Mouse (Mus musculus) forebrain, embryonic 13.5 days (tissue): ENCODE data around the gene Trim30b. TPM values are rescaled to one million over a fixed set of nuclear protein-coding genes. Genes with fewer than 3 reads are reported as not detected.
A peak's percentile ranks its signal among the peaks of the same experiment; 100 is the strongest.
"Not testable (repeated sequence)": the region's sequence is repeated elsewhere in the genome, so short reads cannot be mapped to it uniquely, and the experiment has no call there.

Experiments
- ATAC-seq: fragments of 200-750 bp; cut with Nextera tagmentation; 2 replicates; pipeline ENCODE4 v1.8.0; 2017
- H3K27ac ChIP-seq: fragments of 300-500 bp; sonication (generic); 2 replicates; pipeline ENCODE4 v1.5.1; 2015; ENCODE audit warnings: inconsistent platforms, mild to moderate bottlenecking, moderate library complexity
- H3K27me3 ChIP-seq: fragments of 300-500 bp; sonication (generic); 2 replicates; pipeline ENCODE4 v1.6.1; 2015; ENCODE audit warnings: mild to moderate bottlenecking, inconsistent platforms
- H3K36me3 ChIP-seq: fragments of 300-500 bp; sonication (generic); 2 replicates; pipeline ENCODE4 v1.6.1; 2015; ENCODE audit warnings: mild to moderate bottlenecking, inconsistent platforms; ENCODE audit not compliant: poor library complexity, severe bottlenecking
- H3K4me1 ChIP-seq: fragments of 300-500 bp; sonication (generic); 2 replicates; pipeline ENCODE4 v1.6.1; 2015; ENCODE audit warnings: inconsistent platforms
- H3K4me2 ChIP-seq: fragments of 300-500 bp; sonication (generic); 2 replicates; pipeline ENCODE4 v1.6.1; 2015; ENCODE audit warnings: inconsistent platforms, mild to moderate bottlenecking, moderate library complexity
- H3K4me3 ChIP-seq: fragments of 300-500 bp; sonication (generic); 2 replicates; pipeline ENCODE4 v1.5.1; 2015; ENCODE audit warnings: mild to moderate bottlenecking, inconsistent platforms
- H3K9ac ChIP-seq: fragments of 300-500 bp; sonication (generic); 2 replicates; pipeline ENCODE4 v1.6.1; 2015; ENCODE audit warnings: mild to moderate bottlenecking, inconsistent platforms
- H3K9me3 ChIP-seq: fragments of 300-500 bp; sonication (generic); replicated peaks from 2 replicates; pipeline ENCODE4 v1.6.1; 2016; ENCODE audit warnings: inconsistent platforms
- WGBS: fragments of 180-500 bp; shearing (Covaris S2); methylation state at CpG from one replicate; pipeline ENCODE4 v1.1.7; 2015; 5-methylcytosine and 5-hydroxymethylcytosine counted together
- polyA plus RNA-seq: library from polyadenylated mRNA; unstranded; fragments of >200 nt; fragmentation: Nextera tagmentation; extraction: Ambion mirVana; gene quantifications from 2 replicates; pipeline ENCODE4 v1.2.1, GENCODE M21; 2015

Gene Trim30b
- not detected in 2 replicates for polyA plus RNA-seq

DNA sequence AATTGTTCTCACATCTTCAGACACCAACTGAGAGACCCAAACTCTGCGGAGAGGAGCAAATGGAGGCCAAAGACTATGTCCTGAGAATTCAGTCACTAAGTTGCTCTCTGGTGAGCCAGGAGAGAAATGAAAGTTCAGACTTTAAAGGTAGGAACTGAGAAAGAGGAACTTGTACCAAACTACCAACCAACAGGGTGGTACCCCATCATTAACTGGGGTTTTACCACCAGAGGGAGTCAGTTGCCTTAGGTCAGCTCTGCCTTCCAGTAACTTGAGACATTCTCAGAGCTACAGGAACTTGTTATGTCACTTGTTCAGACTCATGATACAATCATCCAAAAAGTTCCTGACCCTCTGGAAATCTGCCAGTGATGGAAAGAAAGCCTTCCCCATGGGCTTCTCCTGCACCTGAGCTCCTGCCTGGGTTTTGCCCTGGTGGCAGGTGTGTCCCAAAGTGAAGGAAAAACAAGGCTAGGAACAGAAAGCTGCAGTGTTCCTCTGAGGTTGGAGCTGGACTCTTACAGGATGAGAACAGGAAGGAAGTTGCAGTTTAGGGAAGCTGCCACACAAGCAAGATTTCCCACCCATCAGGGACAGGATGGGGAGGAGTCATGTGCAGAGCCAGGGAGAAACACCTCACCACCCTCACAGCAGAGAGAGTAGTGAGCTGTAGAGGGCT, at the start of gene Trim30b:
TSS of gene Trim30b (minus strand) at position 149 of the 679 bp plus-strand sequence.
- H3K9ac ChIP-seq, result no peak within 1 kb of the TSS
- H3K36me3 ChIP-seq, result no peaks in the 10 kb centered on the region
- 71% methylated on average over 1 of the region's 1 CpGs for WGBS
- H3K4me1 ChIP-seq, result no peaks in the 10 kb centered on the region
- no peaks in the 10 kb centered on the region for H3K27me3 ChIP-seq
- H3K9me3 ChIP-seq, result no peaks in the 10 kb centered on the region
- H3K27ac ChIP-seq, result no peak within 1 kb of the TSS
- H3K4me2 ChIP-seq, result no peak within 1 kb of the TSS
- ATAC-seq, result no peak
- no peak within 1 kb of the TSS for H3K4me3 ChIP-seq

- no peaks in the 10 kb centered on the region for H3K27me3 ChIP-seq
- 93% methylated on average over 3 of the region's 3 CpGs for WGBS
- no peak overlapping the region for H3K4me2 ChIP-seq
- no peak overlapping the region for H3K9ac ChIP-seq
- H3K27ac ChIP-seq, result no peak overlapping the region
- no peak overlapping the region for H3K4me3 ChIP-seq
- H3K36me3 ChIP-seq, result no peaks in the 10 kb centered on the region
- H3K4me1 ChIP-seq, result no peaks in the 10 kb centered on the region
- no peaks in the 10 kb centered on the region for H3K9me3 ChIP-seq
- ATAC-seq, result no peak
These were observed 34.8 kb upstream of the Trim30b start for GRCm38 (mm10) chr7:104404460-104404950.

- no peak for ATAC-seq
- H3K36me3 ChIP-seq, result no peaks in the 10 kb centered on the region
These were observed 31.5 kb upstream of the Trim30b start for GRCm38 (mm10) chr7:104401140-104401539.

GRCm38 (mm10) chr7:104400698-104401097, 31.0 kb upstream of the Trim30b start, which contains the start of gene Trim30c:
Trim30c (minus strand) TSS chr7:104400837.
- Histone ChIP-seq H3K4me2 (no peak within 1 kb of the TSS), H3K27me3 (no peaks in the 10 kb centered on the region), H3K27ac (no peak within 1 kb of the TSS), H3K4me3 (no peak within 1 kb of the TSS), H3K36me3 (no peaks in the 10 kb centered on the region), H3K9ac (no peak within 1 kb of the TSS), H3K4me1 (no peaks in the 10 kb centered on the region), H3K9me3 (no peaks in the 10 kb centered on the region)
- no peak for ATAC-seq
- WGBS, result 79% methylated on average over 1 of the region's 1 CpGs

More at GRCm38 (mm10) chr7:104401140-104401539, 31.5 kb upstream of the Trim30b start:
- H3K27me3 ChIP-seq, result no peaks in the 10 kb centered on the region
- H3K4me1 ChIP-seq, result no peaks in the 10 kb centered on the region
- no peak overlapping the region for H3K4me2 ChIP-seq
- no peak overlapping the region for H3K9ac ChIP-seq
- H3K4me3 ChIP-seq, result no peak overlapping the region
- no peaks in the 10 kb centered on the region for H3K9me3 ChIP-seq
- H3K27ac ChIP-seq, result no peak overlapping the region

DNA sequence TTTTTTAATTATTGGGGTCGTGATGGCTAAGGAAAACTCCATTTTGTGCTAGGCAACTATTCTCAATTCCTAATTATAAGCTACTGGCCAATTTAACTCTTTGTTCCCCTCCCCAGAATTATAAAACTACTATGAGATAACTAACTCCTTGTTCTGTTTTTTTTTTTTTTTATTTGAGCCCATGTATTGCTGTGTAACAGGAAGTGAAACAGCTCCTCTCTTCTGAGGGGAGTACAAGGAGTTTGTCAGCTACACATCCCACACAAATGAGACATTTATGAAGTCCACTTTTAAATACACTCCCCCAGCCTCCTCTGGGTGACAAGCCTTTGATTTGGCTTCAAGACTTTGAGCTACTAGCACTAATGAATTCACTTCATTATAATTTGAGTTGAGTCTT, 28.8 kb upstream of the Trim30b start:
- Histone ChIP-seq H3K9ac (no peak overlapping the region), H3K4me2 (no peak overlapping the region), H3K27ac (no peak overlapping the region), H3K9me3 (no peaks in the 10 kb centered on the region), H3K4me3 (no peak overlapping the region), H3K27me3 (no peaks in the 10 kb centered on the region), H3K36me3 (no peaks in the 10 kb centered on the region), H3K4me1 (no peaks in the 10 kb centered on the region)
- WGBS, result 57% methylated on average over 1 of the region's 1 CpGs
- no peak for ATAC-seq

GRCm38 (mm10) chr7:104366339-104366738, 3.3 kb downstream of the Trim30b start:
- Histone ChIP-seq H3K27ac (no peak overlapping the region), H3K9ac (no peak overlapping the region)

DNA sequence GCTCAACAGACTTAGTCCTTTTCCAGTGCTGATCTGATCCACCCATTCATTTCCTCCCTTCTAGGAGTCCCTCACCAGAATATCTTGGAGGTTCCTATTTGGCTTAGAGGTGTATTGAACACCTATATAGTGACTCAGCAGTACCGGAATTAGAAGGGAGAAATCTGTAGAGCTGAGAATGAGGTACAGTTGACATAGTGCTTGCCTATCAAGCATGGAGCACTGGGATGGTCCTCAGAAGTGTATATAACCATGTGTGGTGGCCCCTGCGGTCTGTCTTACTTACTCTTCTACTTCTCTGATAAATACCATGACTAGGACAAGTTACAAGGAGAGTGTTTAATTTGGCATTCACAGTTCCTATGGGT, 16.1 kb downstream of the Trim30b start:
- Histone ChIP-seq H3K9me3 (no peaks in the 10 kb centered on the region), H3K4me2 (peak overlapping the region; percentile 49)
- peak; percentile 38; the same call in 1 of the 2 replicates for ATAC-seq

More at GRCm38 (mm10) chr7:104366339-104366738, 3.3 kb downstream of the Trim30b start:
- Histone ChIP-seq H3K9me3 (no peaks in the 10 kb centered on the region), H3K4me1 (no peaks in the 10 kb centered on the region), H3K36me3 (no peaks in the 10 kb centered on the region), H3K4me2 (no peak overlapping the region), H3K4me3 (no peak overlapping the region), H3K27me3 (no peaks in the 10 kb centered on the region)
- ATAC-seq, result no peak

GRCm38 (mm10) chr7:104352717-104353599, 16.7 kb downstream of the Trim30b start, which contains the start of gene Trim12c:
Trim12c (minus strand) TSS chr7:104353362.
- H3K4me3 ChIP-seq, result peak within 1 kb of the TSS; percentile 29
- peak; percentile 93 for ATAC-seq
- peak within 1 kb of the TSS; percentile 49 for H3K4me2 ChIP-seq
- H3K4me1 ChIP-seq, result no peaks in the 10 kb centered on the region
- H3K27ac ChIP-seq, result no peak within 1 kb of the TSS
- 8% methylated on average over 14 of the region's 14 CpGs for WGBS
- H3K9me3 ChIP-seq, result no peaks in the 10 kb centered on the region
- H3K27me3 ChIP-seq, result no peaks in the 10 kb centered on the region
- no peak within 1 kb of the TSS for H3K9ac ChIP-seq
- no peaks in the 10 kb centered on the region for H3K36me3 ChIP-seq

More for the DNA sequence above, 16.1 kb downstream of the Trim30b start:
- no peak overlapping the region for H3K27ac ChIP-seq
- H3K9ac ChIP-seq, result no peak overlapping the region
- no peaks in the 10 kb centered on the region for H3K27me3 ChIP-seq
- no peak overlapping the region for H3K4me3 ChIP-seq
- H3K36me3 ChIP-seq, result no peaks in the 10 kb centered on the region
- no peaks in the 10 kb centered on the region for H3K4me1 ChIP-seq
- 76% methylated on average over 2 of the region's 2 CpGs for WGBS

DNA sequence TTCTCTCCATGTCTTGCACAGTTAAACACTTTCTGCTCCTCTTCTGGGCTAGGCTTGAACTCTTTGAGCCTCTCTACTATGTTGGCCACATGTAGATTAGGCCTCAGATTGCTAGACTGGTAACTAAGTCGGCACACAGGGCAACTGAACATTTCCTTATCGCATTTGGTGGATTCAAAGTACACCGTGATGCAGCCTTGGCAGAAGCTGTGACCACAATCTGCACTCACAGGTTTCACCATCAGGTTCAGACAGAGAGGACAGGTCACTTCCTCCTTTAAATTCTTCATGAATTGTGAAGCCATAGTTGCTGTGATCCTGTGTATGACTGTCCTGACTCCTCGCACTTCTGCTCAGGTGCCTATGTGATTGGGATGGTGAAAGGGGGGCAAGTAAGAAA, 21.6 kb downstream of the Trim30b start:
- not testable (repeated sequence) for H3K4me3 ChIP-seq, H3K4me1 ChIP-seq, H3K27ac ChIP-seq, H3K9me3 ChIP-seq, ATAC-seq, H3K4me2 ChIP-seq, H3K27me3 ChIP-seq, H3K36me3 ChIP-seq, H3K9ac ChIP-seq
- 90% methylated on average over 4 of the region's 4 CpGs for WGBS

GRCm38 (mm10) chr7:104340744-104341143, 28.9 kb downstream of the Trim30b start:
- not testable (repeated sequence) for H3K9ac ChIP-seq, ATAC-seq, H3K4me3 ChIP-seq, H3K36me3 ChIP-seq, H3K4me2 ChIP-seq, H3K9me3 ChIP-seq, H3K27ac ChIP-seq, H3K4me1 ChIP-seq, H3K27me3 ChIP-seq
- 91% methylated on average over 4 of the region's 4 CpGs for WGBS

DNA sequence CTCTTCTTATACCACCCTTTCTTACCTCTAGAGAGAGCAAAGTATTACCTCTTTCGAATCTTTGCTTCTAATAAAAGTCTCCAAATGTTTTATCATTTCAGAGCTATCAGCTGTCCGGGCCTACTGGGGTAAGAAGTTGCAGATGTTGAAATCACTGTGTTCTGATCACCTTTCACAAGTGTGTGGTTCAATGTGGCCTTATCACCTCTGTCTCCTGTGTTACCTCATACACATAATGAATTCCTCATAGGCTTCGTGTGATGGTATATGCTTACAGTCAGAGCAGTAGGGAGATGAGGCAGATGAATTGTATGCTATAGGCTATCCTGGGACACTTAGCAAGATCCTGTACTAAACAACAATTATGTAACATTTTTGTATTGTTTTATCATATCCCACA, 34.1 kb downstream of the Trim30b start:
- not testable (repeated sequence) for ATAC-seq, H3K36me3 ChIP-seq, H3K9me3 ChIP-seq, H3K4me3 ChIP-seq, H3K9ac ChIP-seq, H3K27me3 ChIP-seq, H3K27ac ChIP-seq, H3K4me1 ChIP-seq, H3K4me2 ChIP-seq
- 85% methylated on average over 3 of the region's 3 CpGs for WGBS

- ATAC-seq, H3K27ac ChIP-seq, H3K4me2 ChIP-seq, H3K4me3 ChIP-seq, H3K9ac ChIP-seq, H3K36me3 ChIP-seq, H3K27me3 ChIP-seq, H3K4me1 ChIP-seq, H3K9me3 ChIP-seq: not testable (repeated sequence)
- WGBS, result 90% methylated on average over 2 of the region's 2 CpGs
These were observed 40.5 kb downstream of the Trim30b start, which contains the start of gene Trim34b for GRCm38 (mm10) chr7:104329171-104329570. Trim34b (plus strand) TSS chr7:104329471.
